Mouse (Mus musculus) liver, embryonic 13.5 days (tissue): ENCODE measurements around the gene Smyd3. TPM values are rescaled to one million over a fixed set of nuclear protein-coding genes. Genes with fewer than 3 reads are reported as not detected.
"Not testable (repeated sequence)": the region's sequence is repeated elsewhere in the genome, so short reads cannot be mapped to it uniquely, and the experiment has no call there.

Experiments used
- ATAC-seq: fragments of 200-750 bp; cut with Nextera tagmentation; 2 replicates; pipeline ENCODE4 v1.8.0; 2017; ENCODE audit warnings: low read depth, mild to moderate bottlenecking, moderate number of reproducible peaks, moderate library complexity
- DNase-seq: peaks from one replicate; pipeline ENCODE4 v3.0.0; 2022
- H3K27ac ChIP-seq: fragments of 300-500 bp; sonication (generic); 2 replicates; pipeline ENCODE4 v1.5.1; 2015; ENCODE audit warnings: moderate library complexity, mild to moderate bottlenecking, inconsistent platforms
- H3K27me3 ChIP-seq: fragments of 300-500 bp; sonication (generic); 2 replicates; pipeline ENCODE4 v1.6.1; 2015; ENCODE audit warnings: mild to moderate bottlenecking, inconsistent platforms
- H3K36me3 ChIP-seq: fragments of 300-500 bp; sonication (generic); 2 replicates; pipeline ENCODE4 v1.6.1; 2015; ENCODE audit warnings: mild to moderate bottlenecking, inconsistent platforms
- H3K4me1 ChIP-seq: fragments of 300-500 bp; sonication (generic); replicated peaks from 2 replicates; pipeline ENCODE4 v1.6.1; 2015; ENCODE audit warnings: inconsistent platforms
- H3K4me2 ChIP-seq: fragments of 300-500 bp; sonication (generic); 2 replicates; pipeline ENCODE4 v1.6.1; 2015; ENCODE audit warnings: inconsistent platforms, mild to moderate bottlenecking, moderate library complexity
- H3K4me3 ChIP-seq: fragments of 300-500 bp; sonication (generic); replicated peaks from 2 replicates; pipeline ENCODE4 v1.5.1; 2015; ENCODE audit warnings: mild to moderate bottlenecking, inconsistent platforms
- H3K9ac ChIP-seq: fragments of 300-500 bp; sonication (generic); 2 replicates; pipeline ENCODE4 v1.6.1; 2015; ENCODE audit warnings: mild to moderate bottlenecking, inconsistent platforms
- H3K9me3 ChIP-seq: fragments of 300-500 bp; sonication (generic); replicated peaks from 2 replicates; pipeline ENCODE4 v1.6.1; 2016; ENCODE audit warnings: inconsistent platforms
- WGBS: fragments of 180-500 bp; shearing (Covaris S2); methylation state at CpG from one replicate; pipeline ENCODE4 v1.1.7; 2015; ENCODE audit not compliant: insufficient replicate concordance; 5-methylcytosine and 5-hydroxymethylcytosine counted together
- polyA plus RNA-seq: library from polyadenylated mRNA; unstranded; fragments of >200 nt; fragmentation: Nextera tagmentation; extraction: Ambion mirVana; gene quantifications from 2 replicates; pipeline ENCODE4 v1.2.1, GENCODE M21; 2015

The Smyd3 gene
- polyA plus RNA-seq, 1 experiment from 2014 or later = 6.6 TPM

- no peak for DNase-seq
- peaks cover 74% of the 10 kb centered on the region for H3K4me1 ChIP-seq
- H3K27ac ChIP-seq = peak overlapping the region; percentile 89
- WGBS = 58% methylated on average over 4 of the region's 4 CpGs
- H3K4me3 ChIP-seq = 0 out of 2 replicates have a peak overlapping the region, but pooled peaks have one; percentile 23
- no peaks in the 10 kb centered on the region for H3K27me3 ChIP-seq
- ATAC-seq = no peak
- peaks cover 12% of the 10 kb centered on the region for H3K36me3 ChIP-seq
- H3K9me3 ChIP-seq = no peaks in the 10 kb centered on the region
- peak overlapping the region; percentile 55 for H3K4me2 ChIP-seq
- peak overlapping the region; percentile 64 for H3K9ac ChIP-seq
Observed at GRCm38 (mm10) chr1:179551921-179552320, 34.1 kb upstream of the Smyd3 start.

GRCm38 (mm10) chr1:179551336-179551735, 33.5 kb upstream of the Smyd3 start:
- H3K9ac ChIP-seq = peak overlapping the region; percentile 64
- 0 out of 2 replicates have a peak overlapping the region, but pooled peaks have one; percentile 23 for H3K4me3 ChIP-seq
- ATAC-seq = peak; percentile 81
- peak; percentile 63 for DNase-seq
- peak overlapping the region; percentile 55 for H3K4me2 ChIP-seq
- H3K4me1 ChIP-seq = peaks cover 70% of the 10 kb centered on the region
- H3K27me3 ChIP-seq = no peaks in the 10 kb centered on the region
- no peaks in the 10 kb centered on the region for H3K9me3 ChIP-seq
- peaks cover 12% of the 10 kb centered on the region for H3K36me3 ChIP-seq
- H3K27ac ChIP-seq = peak overlapping the region; percentile 89
- 21% methylated on average over 3 of the region's 3 CpGs for WGBS

- Histone ChIP-seq H3K36me3 (peaks cover 12% of the 10 kb centered on the region), H3K4me2 (peak overlapping the region; percentile 30), H3K9me3 (no peaks in the 10 kb centered on the region), H3K4me1 (peaks cover 82% of the 10 kb centered on the region), H3K4me3 (peak overlapping the region; percentile 16; the same call in 1 of the 2 replicates), H3K9ac (peak overlapping the region; percentile 52; the same call in 1 of the 2 replicates), H3K27me3 (no peaks in the 10 kb centered on the region), H3K27ac (peak overlapping the region; percentile 82)
- no peak for ATAC-seq
- DNase-seq = no peak
- WGBS = 83% methylated on average over 5 of the region's 5 CpGs
Observed at GRCm38 (mm10) chr1:179548996-179549752, 31.3 kb upstream of the Smyd3 start.

- H3K4me2 ChIP-seq = peak overlapping the region; percentile 75
Observed at GRCm38 (mm10) chr1:179548220-179548619, 30.4 kb upstream of the Smyd3 start.

GRCm38 (mm10) chr1:179547176-179547575, 29.3 kb upstream of the Smyd3 start:
- peaks cover 14% of the 10 kb centered on the region for H3K36me3 ChIP-seq
- no peaks in the 10 kb centered on the region for H3K9me3 ChIP-seq
- peak overlapping the region; percentile 75 for H3K4me2 ChIP-seq
- 17% methylated on average over 5 of the region's 5 CpGs for WGBS
- no peaks in the 10 kb centered on the region for H3K27me3 ChIP-seq
- H3K4me3 ChIP-seq = peak overlapping the region; percentile 88
- peak overlapping the region; percentile 92 for H3K9ac ChIP-seq
- DNase-seq (no peak), ATAC-seq (no peak)
- peak overlapping the region; percentile 96 for H3K27ac ChIP-seq
- peaks cover 63% of the 10 kb centered on the region for H3K4me1 ChIP-seq

More at GRCm38 (mm10) chr1:179548220-179548619, 30.4 kb upstream of the Smyd3 start:
- H3K27me3 ChIP-seq = no peaks in the 10 kb centered on the region
- WGBS = 79% methylated on average over 11 of the region's 11 CpGs
- ATAC-seq = no peak
- no peaks in the 10 kb centered on the region for H3K9me3 ChIP-seq
- peak overlapping the region; percentile 96 for H3K27ac ChIP-seq
- no peak for DNase-seq
- peak overlapping the region; percentile 92 for H3K9ac ChIP-seq
- peaks cover 12% of the 10 kb centered on the region for H3K36me3 ChIP-seq
- H3K4me3 ChIP-seq = peak overlapping the region; percentile 88
- H3K4me1 ChIP-seq = peaks cover 73% of the 10 kb centered on the region

GRCm38 (mm10) chr1:179546551-179546917, 28.7 kb upstream of the Smyd3 start:
- Histone ChIP-seq H3K4me1 (peaks cover 56% of the 10 kb centered on the region), H3K36me3 (peaks cover 14% of the 10 kb centered on the region), H3K9me3 (no peaks in the 10 kb centered on the region), H3K27me3 (no peaks in the 10 kb centered on the region), H3K9ac (peak overlapping the region; percentile 92), H3K4me2 (peak overlapping the region; percentile 75), H3K4me3 (peak overlapping the region; percentile 88), H3K27ac (peak overlapping the region; percentile 96)
- no peak for DNase-seq
- peak; percentile 77 for ATAC-seq
- under 1% methylated on average over 44 of the region's 44 CpGs for WGBS

GRCm38 (mm10) chr1:179545768-179546550, 28.1 kb upstream of the Smyd3 start, which contains the start of the genes Tfb2m and Cnst:
TSS of gene Tfb2m (minus strand) at chr1:179546267.
TSS of gene Cnst (plus strand) at chr1:179546370.
- peak within 1 kb of the TSS; percentile 88 for H3K4me3 ChIP-seq
- peak within 1 kb of the TSS; percentile 96 for H3K27ac ChIP-seq
- H3K4me2 ChIP-seq = peak within 1 kb of the TSS; percentile 82
- not testable (repeated sequence) for H3K9me3 ChIP-seq, H3K27me3 ChIP-seq
- under 1% methylated on average over 69 of the region's 69 CpGs for WGBS
- peak; percentile 99 for ATAC-seq
- peaks cover 55% of the 10 kb centered on the region for H3K4me1 ChIP-seq
- peak; percentile 99 for DNase-seq
- H3K9ac ChIP-seq = peak within 1 kb of the TSS; percentile 92
- peaks cover 14% of the 10 kb centered on the region for H3K36me3 ChIP-seq

GRCm38 (mm10) chr1:179541502-179541901, 23.7 kb upstream of the Smyd3 start:
- Histone ChIP-seq H3K4me1 (peaks cover 18% of the 10 kb centered on the region), H3K4me2 (no peak overlapping the region), H3K36me3 (peaks cover 36% of the 10 kb centered on the region), H3K27ac (no peak overlapping the region), H3K4me3 (no peak overlapping the region), H3K9me3 (no peaks in the 10 kb centered on the region), H3K9ac (no peak overlapping the region), H3K27me3 (no peaks in the 10 kb centered on the region)
- ATAC-seq = no peak
- DNase-seq = no peak
- 55% methylated on average over 3 of the region's 3 CpGs for WGBS

GRCm38 (mm10) chr1:179539887-179540286, 22.0 kb upstream of the Smyd3 start:
- Histone ChIP-seq H3K9ac (no peak overlapping the region), H3K4me2 (no peak overlapping the region), H3K9me3 (no peaks in the 10 kb centered on the region), H3K36me3 (peaks cover 48% of the 10 kb centered on the region), H3K27ac (no peak overlapping the region), H3K27me3 (no peaks in the 10 kb centered on the region), H3K4me3 (no peak overlapping the region), H3K4me1 (peaks cover 11% of the 10 kb centered on the region)
- ATAC-seq (no peak), DNase-seq (no peak)
- WGBS = 78% methylated on average over 3 of the region's 3 CpGs

- H3K4me3 ChIP-seq = no peak overlapping the region
- no peaks in the 10 kb centered on the region for H3K27me3 ChIP-seq
- no peak overlapping the region for H3K9ac ChIP-seq
- peaks cover 53% of the 10 kb centered on the region for H3K36me3 ChIP-seq
- H3K9me3 ChIP-seq = no peaks in the 10 kb centered on the region
- ATAC-seq (no peak), DNase-seq (no peak)
- H3K4me1 ChIP-seq = peaks cover 3% of the 10 kb centered on the region; the same call in 1 of the 2 replicates
- no peak overlapping the region for H3K4me2 ChIP-seq
- 86% methylated on average over 3 of the region's 3 CpGs for WGBS
- no peak overlapping the region for H3K27ac ChIP-seq
Observed at GRCm38 (mm10) chr1:179539054-179539453, 21.2 kb upstream of the Smyd3 start.

GRCm38 (mm10) chr1:179519901-179520300, 2.1 kb upstream of the Smyd3 start:
- H3K9me3 ChIP-seq = no peaks in the 10 kb centered on the region
- 67% methylated on average over 3 of the region's 3 CpGs for WGBS
- no peaks in the 10 kb centered on the region for H3K36me3 ChIP-seq
- no peak overlapping the region for H3K27ac ChIP-seq
- DNase-seq = no peak
- no peak overlapping the region for H3K4me3 ChIP-seq
- peaks cover 22% of the 10 kb centered on the region for H3K4me1 ChIP-seq
- H3K27me3 ChIP-seq = no peaks in the 10 kb centered on the region
- ATAC-seq = no peak
- no peak overlapping the region for H3K4me2 ChIP-seq
- H3K9ac ChIP-seq = no peak overlapping the region
